Comparison of ENCODE assay signal across 19 mouse cellular contexts in the genomic region with DNA sequence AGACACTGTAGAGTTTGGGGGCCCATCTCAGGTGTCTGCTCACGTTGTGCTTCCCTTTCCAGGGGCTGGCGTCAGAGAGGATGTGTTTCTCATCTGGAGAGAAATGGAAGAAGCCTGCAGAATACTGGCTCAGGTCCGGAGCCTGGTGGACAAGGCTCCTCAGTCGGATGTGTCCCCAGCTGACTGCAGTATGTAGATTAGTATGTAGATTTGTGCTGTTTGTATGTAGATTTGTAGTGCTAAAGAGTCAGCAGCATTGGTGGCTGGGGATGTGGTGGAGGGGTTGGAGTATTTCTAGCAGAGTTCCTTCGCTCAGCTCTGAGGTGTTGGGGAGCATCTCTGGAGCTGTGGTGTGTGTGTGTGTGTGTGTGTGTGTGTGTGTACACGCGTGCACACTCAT. TPM values are rescaled to one million over a fixed set of nuclear protein-coding genes. Genes with fewer than 3 reads are reported as not detected.
DNase-seq lines count a peak whose midpoint lies in the region.
"Had no signal": no experiment of that assay in that cellular context is flagged by ENCODE, and none has a peak within 500 bp of the region (broad histone marks: within the 10 kb centered on the region; RNA-seq: fewer than 3 reads in every experiment).

No protein-coding gene starts in this region.

- peak; percentile 3 for DNase-seq in gastrocnemius, adult 18-20 months (ENCODE audit: low spot score)
- no peak for DNase-seq in gastrocnemius, postnatal 14 days
- DNase-seq in ES-CJ7 (ENCODE audit: low read depth, low spot score): peak; percentile 73
- DNase-seq in ZHBTc4 (ENCODE audit: low read depth, low spot score): peak; percentile 54
- no peak for DNase-seq in layer of hippocampus, adult 9-11 months
- no peak for DNase-seq in adrenal gland, postnatal 36 days
- DNase-seq: adrenal gland, adult 2 months; adrenal gland, postnatal 10 days; B cell, adult 2 months; cerebellum, adult 11 months; cerebellum, adult 18-20 months; cerebellum, adult 8-10 months; cerebellum, adult 9-11 months; cerebellum, postnatal 14 days; cerebellum, postnatal 36 days; embryo, embryonic 11 days had no signal

- intact Hi-C loops in gastrocnemius, postnatal 14 days (cut with DNase I; ENCODE audit: low total_unique reads): no loop called here

RNA-seq across cellular contexts. Expression of a gene that starts 58.8 kb away (rescaled TPM):
- 100 to 1,000 TPM in 1 of 2 experiments, 10 to 100 TPM in 1; 85.9 to 109 TPM for total RNA-seq in gastrocnemius, adult 18-20 months (2021)
- 10 to 100 TPM; 33.1 to 41.0 TPM for total RNA-seq in gastrocnemius, postnatal 14 days (2021)
- total RNA-seq in adrenal gland, postnatal 36 days (2021): under 1 TPM; 0.69 to 0.83 TPM
- total RNA-seq: CH12.LX; common myeloid progenitor, adult 5-6 weeks; MEL had no signal

Comparison
In these comparisons a context has a peak if more than half of its experiments do, and no peak if none do; other contexts are left out.
1. DNase-seq: peak in gastrocnemius, adult 18-20 months (single experiment), ES-CJ7 (single experiment) and ZHBTc4 (single experiment); none in gastrocnemius, postnatal 14 days (single experiment), layer of hippocampus, adult 9-11 months (single experiment) and adrenal gland, postnatal 36 days (0 of 2).
2. RNA of a gene that starts 58.8 kb away (total RNA-seq): 85.9 to 109 TPM in gastrocnemius, adult 18-20 months and 33.1 to 41.0 TPM in gastrocnemius, postnatal 14 days; 0.69 to 0.83 TPM in adrenal gland, postnatal 36 days; every median in the first group is over 10 times any median in the second.